Mouse (Mus musculus): ENCODE data around the gene Lrwd1.

- TF ChIP-seq CTCF (IDR thresholded peaks at IDR 0.05; ENCODE audit: low read depth, low read length) (no peak), GATA1 (IDR thresholded peaks at IDR 0.05; ENCODE audit: borderline replicate concordance, low read length) (no peak)
Observed at GRCm38 (mm10) chr5:136139393-136139792, 3.5 kb upstream of the Lrwd1 start.
